Mouse (Mus musculus) intestine, embryonic 14.5 days (tissue): ENCODE measurements at regions not wholly inside any gene's neighbourhood (a gene's known extent, or its start where the extent isn't known, plus 50 kb on each side); places are given as distances from the start of the nearest gene placed in this dataset.
A peak's percentile ranks its signal among the peaks of the same experiment; 100 is the strongest.

ENCODE experiments used
- ATAC-seq: fragments of 200-750 bp; cut with Nextera tagmentation; replicated peaks from 2 replicates; pipeline ENCODE4 v1.8.0; 2017; ENCODE audit warnings: low read depth, moderate number of reproducible peaks, moderate TSS enrichment, moderate library complexity; ENCODE audit not compliant: low FRiP score, low TSS enrichment
- DNase-seq: peaks from one replicate; pipeline ENCODE4 v3.0.0-alpha.2; 2018; ENCODE audit warnings: low spot score
- H3K27ac ChIP-seq: fragments of 300-500 bp; sonication (generic); 2 replicates; pipeline ENCODE4 v1.5.1; 2014; ENCODE audit warnings: low read depth, mild to moderate bottlenecking, control low read depth
- H3K27me3 ChIP-seq: fragments of 300-500 bp; sonication (generic); replicated peaks from 2 replicates; pipeline ENCODE4 v1.6.1; 2014; ENCODE audit warnings: low read length, control low read depth; ENCODE audit not compliant: control insufficient read depth, insufficient read depth
- H3K36me3 ChIP-seq: fragments of 300-500 bp; sonication (generic); 2 replicates; pipeline ENCODE4 v1.6.1; 2014; ENCODE audit warnings: low read length, control low read depth; ENCODE audit not compliant: control insufficient read depth, insufficient read depth
- H3K4me1 ChIP-seq: fragments of 300-500 bp; sonication (generic); replicated peaks from 2 replicates; pipeline ENCODE4 v1.6.1; 2014; ENCODE audit warnings: low read length, control low read depth, mixed read lengths; ENCODE audit not compliant: control insufficient read depth, insufficient read depth
- H3K4me2 ChIP-seq: fragments of 300-500 bp; sonication (generic); 2 replicates; pipeline ENCODE4 v1.6.1; 2014; ENCODE audit warnings: low read length
- H3K4me3 ChIP-seq: fragments of 300-500 bp; sonication (generic); 2 replicates; pipeline ENCODE4 v1.5.1; 2014; ENCODE audit warnings: low read depth, low read length, control low read depth, mixed read lengths
- H3K9ac ChIP-seq: fragments of 300-500 bp; sonication (generic); 2 replicates; pipeline ENCODE4 v1.6.1; 2014; ENCODE audit warnings: mild to moderate bottlenecking, low read length
- H3K9me3 ChIP-seq: fragments of 300-500 bp; sonication (generic); 2 replicates; pipeline ENCODE4 v1.6.1; 2016; ENCODE audit warnings: low read length, control low read depth; ENCODE audit not compliant: control insufficient read depth
- WGBS: fragments of 180-500 bp; shearing (Covaris S2); extraction: QIAGEN DNeasy Blood & Tissue Kit; methylation state at CpG from one replicate; pipeline ENCODE4 v1.1.7; 2014; 5-methylcytosine and 5-hydroxymethylcytosine counted together

GRCm38 (mm10) chr1:191465723-191466122, 62.7 kb upstream of the Ppp2r5a start:
- no peak overlapping the region for H3K27ac ChIP-seq
- DNase-seq (no peak), ATAC-seq (no peak)
- H3K27me3 ChIP-seq = no peaks in the 10 kb centered on the region
- 84% methylated on average over 4 of the region's 4 CpGs for WGBS
- no peaks in the 10 kb centered on the region for H3K9me3 ChIP-seq
- H3K4me3 ChIP-seq = no peak overlapping the region
- no peak overlapping the region for H3K4me2 ChIP-seq
- no peak overlapping the region for H3K9ac ChIP-seq
- peaks cover 26% of the 10 kb centered on the region for H3K4me1 ChIP-seq
- H3K36me3 ChIP-seq = no peaks in the 10 kb centered on the region

- H3K9ac ChIP-seq = no peak overlapping the region
- DNase-seq (no peak), ATAC-seq (no peak)
- H3K4me2 ChIP-seq = no peak overlapping the region
- no peaks in the 10 kb centered on the region for H3K9me3 ChIP-seq
- peaks cover 27% of the 10 kb centered on the region for H3K4me1 ChIP-seq
- no peaks in the 10 kb centered on the region for H3K36me3 ChIP-seq
- WGBS = 29% methylated on average over 2 of the region's 2 CpGs
- no peaks in the 10 kb centered on the region for H3K27me3 ChIP-seq
- no peak overlapping the region for H3K4me3 ChIP-seq
- H3K27ac ChIP-seq = peak overlapping the region; percentile 8; the same call in 1 of the 2 replicates
These were observed 62.1 kb upstream of the Ppp2r5a start for GRCm38 (mm10) chr1:191465170-191465569.

GRCm38 (mm10) chr1:191461811-191462491, 58.9 kb upstream of the Ppp2r5a start:
- DNase-seq (peak; percentile 73), ATAC-seq (peak; percentile 82)
- peaks cover 25% of the 10 kb centered on the region for H3K4me1 ChIP-seq
- peak overlapping the region; percentile 29; the same call in 1 of the 2 replicates for H3K9ac ChIP-seq
- no peaks in the 10 kb centered on the region for H3K36me3 ChIP-seq
- H3K27ac ChIP-seq = peak overlapping the region; percentile 86
- no peak overlapping the region; the same call in 1 of the 2 replicates for H3K4me3 ChIP-seq
- 5% methylated on average over 9 of the region's 9 CpGs for WGBS
- no peaks in the 10 kb centered on the region for H3K9me3 ChIP-seq
- peak overlapping the region; percentile 41 for H3K4me2 ChIP-seq
- H3K27me3 ChIP-seq = no peaks in the 10 kb centered on the region

GRCm38 (mm10) chr1:191459066-191459465, 56.0 kb upstream of the Ppp2r5a start:
- ATAC-seq = no peak
- WGBS = 68% methylated on average over 5 of the region's 5 CpGs

DNA sequence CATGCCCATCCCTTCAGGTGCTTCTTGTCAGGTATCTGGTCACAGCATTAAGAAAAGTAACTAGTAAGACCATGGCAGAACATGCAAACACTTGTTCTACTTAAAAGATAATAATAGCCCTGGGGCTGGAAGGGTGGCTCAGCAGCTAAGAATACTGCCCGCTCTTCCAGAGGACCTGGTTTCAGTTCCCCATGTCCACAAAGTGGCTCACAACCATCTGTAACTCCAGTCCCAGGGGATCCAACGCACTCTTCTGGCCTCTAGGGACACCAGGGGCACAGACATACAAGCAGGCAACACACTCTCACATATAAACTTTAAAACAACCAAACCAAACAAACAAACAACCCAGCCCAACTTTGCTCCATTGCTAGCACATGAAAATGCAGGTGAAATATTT, 55.2 kb upstream of the Ppp2r5a start:
- Histone ChIP-seq H3K9me3 (no peaks in the 10 kb centered on the region), H3K4me1 (peaks cover 41% of the 10 kb centered on the region), H3K27me3 (no peaks in the 10 kb centered on the region), H3K9ac (no peak overlapping the region), H3K4me2 (no peak overlapping the region), H3K36me3 (no peaks in the 10 kb centered on the region), H3K4me3 (no peak overlapping the region), H3K27ac (no peak overlapping the region)
- ATAC-seq = no peak
- DNase-seq = no peak
- WGBS = 68% methylated on average over 2 of the region's 2 CpGs

More at GRCm38 (mm10) chr1:191459066-191459465, 56.0 kb upstream of the Ppp2r5a start:
- peaks cover 33% of the 10 kb centered on the region for H3K4me1 ChIP-seq
- H3K36me3 ChIP-seq = no peaks in the 10 kb centered on the region
- H3K9ac ChIP-seq = no peak overlapping the region
- H3K27ac ChIP-seq = no peak overlapping the region
- no peaks in the 10 kb centered on the region for H3K27me3 ChIP-seq
- no peak overlapping the region for H3K4me3 ChIP-seq
- H3K9me3 ChIP-seq = no peaks in the 10 kb centered on the region
- H3K4me2 ChIP-seq = no peak overlapping the region
- no peak for DNase-seq

DNA sequence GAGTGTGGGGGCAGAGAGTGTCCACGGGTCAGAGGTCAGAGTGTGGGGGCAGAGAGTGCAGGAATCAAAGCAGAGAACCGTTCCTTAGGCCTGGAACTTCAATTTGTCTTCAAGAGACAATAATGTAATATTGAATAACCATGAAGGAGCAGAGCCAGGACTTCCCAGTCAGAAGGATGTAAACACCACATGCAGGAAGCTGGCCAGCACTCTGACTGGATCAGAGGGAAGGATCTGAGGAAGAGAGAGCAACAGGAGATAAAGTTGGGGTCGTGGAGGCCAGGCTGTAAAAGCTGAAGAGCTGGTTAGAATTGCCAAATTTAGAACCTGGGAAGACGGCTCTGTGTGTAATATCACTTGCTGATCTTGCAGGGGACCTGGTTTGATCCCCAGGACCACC, 54.0 kb upstream of the Ppp2r5a start:
- 49% methylated on average over 4 of the region's 4 CpGs for WGBS

DNA sequence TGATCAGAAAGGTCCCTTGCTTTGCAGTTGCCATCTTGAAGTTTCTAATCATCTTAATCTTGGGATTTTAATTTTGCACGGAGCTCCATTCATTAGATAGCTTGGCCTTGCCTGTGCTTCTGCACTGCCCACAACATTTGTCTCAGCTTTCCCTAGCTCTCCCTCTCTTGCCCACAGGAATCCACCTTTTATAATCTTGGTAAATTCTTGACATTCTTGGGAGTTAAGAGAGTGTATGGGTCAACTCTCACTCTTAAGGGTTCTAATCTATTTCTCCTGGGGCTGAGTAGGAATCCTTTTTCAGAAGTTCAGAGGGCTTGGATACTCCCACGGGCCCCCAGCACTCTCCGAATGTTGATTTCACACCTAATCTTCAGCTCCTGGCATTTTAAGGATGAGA, 51.5 kb upstream of the Ppp2r5a start:
- ATAC-seq (no peak), DNase-seq (no peak)
- Histone ChIP-seq H3K27ac (no peak overlapping the region), H3K4me2 (no peak overlapping the region), H3K4me3 (no peak overlapping the region), H3K9me3 (no peaks in the 10 kb centered on the region), H3K27me3 (no peaks in the 10 kb centered on the region), H3K9ac (no peak overlapping the region), H3K4me1 (peaks cover 16% of the 10 kb centered on the region), H3K36me3 (no peaks in the 10 kb centered on the region)
- WGBS = 24% methylated on average over 3 of the region's 3 CpGs

More for the DNA sequence above, 54.0 kb upstream of the Ppp2r5a start:
- Histone ChIP-seq H3K4me3 (no peak overlapping the region), H3K9ac (no peak overlapping the region), H3K27me3 (no peaks in the 10 kb centered on the region), H3K27ac (no peak overlapping the region), H3K9me3 (no peaks in the 10 kb centered on the region), H3K36me3 (no peaks in the 10 kb centered on the region), H3K4me2 (no peak overlapping the region), H3K4me1 (peaks cover 36% of the 10 kb centered on the region)
- DNase-seq = no peak
- ATAC-seq = no peak

- DNase-seq = no peak
- Histone ChIP-seq H3K4me3 (no peak overlapping the region), H3K4me1 (peaks cover 16% of the 10 kb centered on the region), H3K27ac (no peak overlapping the region; the same call in 1 of the 2 replicates), H3K9me3 (no peaks in the 10 kb centered on the region), H3K4me2 (no peak overlapping the region), H3K27me3 (no peaks in the 10 kb centered on the region), H3K36me3 (no peaks in the 10 kb centered on the region), H3K9ac (no peak overlapping the region)
- ATAC-seq = no peak
- 36% methylated on average over 3 of the region's 3 CpGs for WGBS
These were observed 50.5 kb upstream of the Ppp2r5a start for GRCm38 (mm10) chr1:191453589-191453988.
